Comparison of ENCODE assay signal across 8 mouse cellular contexts in genomic region chr12:103532649-103533395, GRCm38 (mm10). TPM values are rescaled to one million over a fixed set of nuclear protein-coding genes. Genes with fewer than 3 reads are reported as not detected.
DNase-seq lines count a peak whose midpoint lies in the region; ATAC-seq and TF ChIP-seq lines count a peak whose summit lies in the region.

No protein-coding gene starts in this region.

- peak overlapping the region; percentile 95 for H3K4me2 ChIP-seq in forebrain, embryonic 15.5 days (replicated peaks)
- H3K4me2 ChIP-seq in hindbrain, embryonic 11.5 days (replicated peaks; ENCODE audit: low read depth, low read length): peak overlapping the region; percentile 92
- peak overlapping the region; percentile 98 for H3K4me2 ChIP-seq in liver, embryonic 11.5 days
- peak overlapping the region; percentile 95 for H3K4me2 ChIP-seq in neural tube, embryonic 12.5 days (replicated peaks)

- no peaks in the 10 kb centered on the region for H3K27me3 ChIP-seq in forebrain, embryonic 15.5 days
- no peaks in the 10 kb centered on the region for H3K27me3 ChIP-seq in hindbrain, embryonic 11.5 days (ENCODE audit: control insufficient read depth, insufficient read depth, low read length)
- H3K27me3 ChIP-seq in liver, embryonic 11.5 days (replicated peaks; ENCODE audit: control insufficient read depth, insufficient read depth, low read length): peaks cover 13% of the 10 kb centered on the region
- H3K27me3 ChIP-seq in neural tube, embryonic 12.5 days (replicated peaks): no peaks in the 10 kb centered on the region

- no peak overlapping the region for H3K27ac ChIP-seq in bone marrow, adult 2 months (ENCODE audit: control insufficient read depth, insufficient read depth, low read depth, low read length, poor library complexity)
- H3K27ac ChIP-seq in forebrain, embryonic 15.5 days (replicated peaks): peak overlapping the region; percentile 65
- no peak overlapping the region for H3K27ac ChIP-seq in hindbrain, embryonic 11.5 days (ENCODE audit: low read depth, low read length)
- H3K27ac ChIP-seq in liver, embryonic 11.5 days (ENCODE audit: low read depth, low read length): no peak overlapping the region
- no peak overlapping the region for H3K27ac ChIP-seq in neural tube, embryonic 12.5 days

- H3K36me3 ChIP-seq in forebrain, embryonic 15.5 days: no peaks in the 10 kb centered on the region
- H3K36me3 ChIP-seq in hindbrain, embryonic 11.5 days (ENCODE audit: control insufficient read depth, insufficient read depth, low read length): no peaks in the 10 kb centered on the region
- no peaks in the 10 kb centered on the region for H3K36me3 ChIP-seq in liver, embryonic 11.5 days (ENCODE audit: control insufficient read depth, insufficient read depth, low read length)
- no peaks in the 10 kb centered on the region for H3K36me3 ChIP-seq in neural tube, embryonic 12.5 days

- H3K4me3 ChIP-seq in bone marrow, adult 2 months (replicated peaks; ENCODE audit: control insufficient read depth, low read depth, low read length): peak overlapping the region; percentile 22
- H3K4me3 ChIP-seq in forebrain, embryonic 15.5 days: peak overlapping the region; percentile 80
- peak overlapping the region; percentile 67 for H3K4me3 ChIP-seq in hindbrain, embryonic 11.5 days (ENCODE audit: low read depth, low read length)
- H3K4me3 ChIP-seq in liver, embryonic 11.5 days (ENCODE audit: low read depth, low read length): peak overlapping the region; percentile 65
- H3K4me3 ChIP-seq in neural tube, embryonic 12.5 days: peak overlapping the region; percentile 63

- peak; percentile 67 for ATAC-seq in forebrain, embryonic 15.5 days (replicated peaks)
- peak; percentile 81 for ATAC-seq in hindbrain, embryonic 11.5 days (ENCODE audit: low FRiP score)
- peak; percentile 42 for ATAC-seq in liver, embryonic 11.5 days (replicated peaks; ENCODE audit: low FRiP score)
- peak; percentile 79 for ATAC-seq in neural tube, embryonic 12.5 days (ENCODE audit: low FRiP score, low read depth)

- peak overlapping the region; percentile 86 for H3K9ac ChIP-seq in forebrain, embryonic 15.5 days (replicated peaks)
- H3K9ac ChIP-seq in hindbrain, embryonic 11.5 days (ENCODE audit: low read depth, low read length): peak overlapping the region; percentile 77
- peak overlapping the region; percentile 69 for H3K9ac ChIP-seq in liver, embryonic 11.5 days (ENCODE audit: low read depth, low read length)
- H3K9ac ChIP-seq in neural tube, embryonic 12.5 days: peak overlapping the region; percentile 68

- no peaks in the 10 kb centered on the region for H3K4me1 ChIP-seq in bone marrow, adult 2 months (ENCODE audit: control insufficient read depth, insufficient read depth, low read length)
- peaks cover 9% of the 10 kb centered on the region for H3K4me1 ChIP-seq in forebrain, embryonic 15.5 days
- H3K4me1 ChIP-seq in hindbrain, embryonic 11.5 days (replicated peaks; ENCODE audit: control insufficient read depth, insufficient read depth, low read length): no peaks in the 10 kb centered on the region
- 0 out of 2 replicates have a peak, but pooled peaks cover 6% of the 10 kb centered on the region for H3K4me1 ChIP-seq in liver, embryonic 11.5 days (replicated peaks; ENCODE audit: control insufficient read depth, insufficient read depth, low read length)
- no peaks in the 10 kb centered on the region for H3K4me1 ChIP-seq in neural tube, embryonic 12.5 days

- no peak for TF ChIP-seq CTCF in bone marrow, adult 2 months (IDR thresholded peaks at IDR 0.05; ENCODE audit: control insufficient read depth, insufficient read depth, low read length)

- 2% methylated on average over 44 of the region's 44 CpGs for WGBS in bone marrow, adult 2 months
- under 1% methylated on average over 44 of the region's 44 CpGs for WGBS in forebrain, embryonic 15.5 days
- WGBS in hindbrain, embryonic 11.5 days: 1% methylated on average over 44 of the region's 44 CpGs
- 2% methylated on average over 41 of the region's 44 CpGs for WGBS in liver, embryonic 11.5 days
- WGBS in neural tube, embryonic 12.5 days: under 1% methylated on average over 44 of the region's 44 CpGs

- H3K9me3 ChIP-seq in forebrain, embryonic 15.5 days: no peaks in the 10 kb centered on the region
- no peaks in the 10 kb centered on the region for H3K9me3 ChIP-seq in hindbrain, embryonic 11.5 days (ENCODE audit: control insufficient read depth, low read length)
- H3K9me3 ChIP-seq in liver, embryonic 11.5 days (ENCODE audit: control insufficient read depth, low read length): no peaks in the 10 kb centered on the region
- H3K9me3 ChIP-seq in neural tube, embryonic 12.5 days: no peaks in the 10 kb centered on the region

- TF ChIP-seq POLR2A in bone marrow, adult 2 months (IDR thresholded peaks at IDR 0.05; ENCODE audit: borderline replicate concordance, control insufficient read depth, low read depth, low read length): no peak

- DNase-seq in lung, adult 18-20 months: peak; percentile 18 to 28
- no peak for DNase-seq in lung, postnatal 25 days (ENCODE audit: low spot score)
- DNase-seq in hindbrain, embryonic 11.5 days (ENCODE audit: low spot score): peak; percentile 35
- peak; percentile 46 for DNase-seq in liver, embryonic 11.5 days (ENCODE audit: low spot score)
- no peak for DNase-seq in layer of hippocampus, postnatal 36 days

RNA-seq across cellular contexts. Expression of gene Ppp4r4, which starts 0.7 kb away (rescaled TPM):
- 0.62 TPM in 1 of 2 replicates, not detected in the other for polyA plus RNA-seq in bone marrow, adult 2 months (2011; ENCODE audit: insufficient read depth, insufficient read length, low replicate concordance, missing spikeins)
- polyA plus RNA-seq in forebrain, embryonic 15.5 days (2015; fragmentation: Nextera tagmentation; extraction: Ambion mirVana): 1.8 and 1.9 TPM in 2 replicates
- 2.7 and 3.0 TPM in 2 replicates for polyA plus RNA-seq in hindbrain, embryonic 11.5 days (2014; fragmentation: Nextera tagmentation; extraction: Ambion mirVana)
- polyA plus RNA-seq in liver, embryonic 11.5 days (2014; fragmentation: Nextera tagmentation; extraction: Ambion mirVana): 3.2 and 3.3 TPM in 2 replicates
- polyA plus RNA-seq in neural tube, embryonic 12.5 days (2016; fragmentation: Nextera tagmentation; extraction: Ambion mirVana): 2.3 and 2.6 TPM in 2 replicates
- 10 to 100 TPM; 49.2 to 49.3 TPM for total RNA-seq in layer of hippocampus, postnatal 36 days (2021)

Comparison
In these comparisons a context has a peak if more than half of its experiments do, and no peak if none do; other contexts are left out.
1. DNase-seq: peak in lung, adult 18-20 months (2 of 2), hindbrain, embryonic 11.5 days (single experiment) and liver, embryonic 11.5 days (single experiment); none in lung, postnatal 25 days (single experiment) and layer of hippocampus, postnatal 36 days (0 of 2).
2. H3K4me3 ChIP-seq: peak in every context shown above with its lines; median percentile 80 in forebrain, embryonic 15.5 days; 67 in hindbrain, embryonic 11.5 days; 65 in liver, embryonic 11.5 days; 63 in neural tube, embryonic 12.5 days; 22 in bone marrow, adult 2 months.
3. Peak in every context shown above with its lines, with median percentiles within 50 percentile points of each other: ATAC-seq, H3K4me2 ChIP-seq and H3K9ac ChIP-seq.